Mouse (Mus musculus): ENCODE data around the gene Hoxb3. TPM values are rescaled to one million over a fixed set of nuclear protein-coding genes. Genes with fewer than 3 reads are reported as not detected.

Gene Hoxb3
- polyA plus RNA-seq, 1 experiment from 2014 or later = 0.45 TPM

- H3K4me3 ChIP-seq = no peak overlapping the region
- no peaks in the 10 kb centered on the region for H3K36me3 ChIP-seq
- peaks cover 93% of the 10 kb centered on the region for H3K27me3 ChIP-seq (replicated peaks)
- H3K4me2 ChIP-seq = no peak overlapping the region
- WGBS = under 1% methylated on average over 46 of the region's 49 CpGs
- no peaks in the 10 kb centered on the region for H3K9me3 ChIP-seq (replicated peaks)
- peaks cover 30% of the 10 kb centered on the region for H3K4me1 ChIP-seq (replicated peaks)
- H3K9ac ChIP-seq = no peak overlapping the region
- no peak overlapping the region for H3K27ac ChIP-seq (ENCODE audit: poor library complexity, severe bottlenecking)
- 0 out of 2 replicates have a peak, but pooled peaks have one; percentile 22 for ATAC-seq (ENCODE audit: insufficient number of reproducible peaks, low FRiP score)
These were observed 40.2 kb upstream of the Hoxb3 start for GRCm38 (mm10) chr11:96282795-96283430.

- Histone ChIP-seq H3K4me1 (replicated peaks) (peaks cover 30% of the 10 kb centered on the region), H3K27ac (ENCODE audit: poor library complexity, severe bottlenecking) (no peak overlapping the region), H3K9ac (no peak overlapping the region), H3K4me3 (peak overlapping the region; percentile 40), H3K9me3 (replicated peaks) (no peaks in the 10 kb centered on the region), H3K36me3 (no peaks in the 10 kb centered on the region), H3K4me2 (peak overlapping the region; percentile 70), H3K27me3 (replicated peaks) (peaks cover 97% of the 10 kb centered on the region)
- under 1% methylated on average over 43 of the region's 49 CpGs for WGBS
- 0 out of 2 replicates have a peak, but pooled peaks have one; percentile 33 for ATAC-seq (ENCODE audit: insufficient number of reproducible peaks, low FRiP score)
These were observed 38.9 kb upstream of the Hoxb3 start for GRCm38 (mm10) chr11:96284041-96284749.

DNA sequence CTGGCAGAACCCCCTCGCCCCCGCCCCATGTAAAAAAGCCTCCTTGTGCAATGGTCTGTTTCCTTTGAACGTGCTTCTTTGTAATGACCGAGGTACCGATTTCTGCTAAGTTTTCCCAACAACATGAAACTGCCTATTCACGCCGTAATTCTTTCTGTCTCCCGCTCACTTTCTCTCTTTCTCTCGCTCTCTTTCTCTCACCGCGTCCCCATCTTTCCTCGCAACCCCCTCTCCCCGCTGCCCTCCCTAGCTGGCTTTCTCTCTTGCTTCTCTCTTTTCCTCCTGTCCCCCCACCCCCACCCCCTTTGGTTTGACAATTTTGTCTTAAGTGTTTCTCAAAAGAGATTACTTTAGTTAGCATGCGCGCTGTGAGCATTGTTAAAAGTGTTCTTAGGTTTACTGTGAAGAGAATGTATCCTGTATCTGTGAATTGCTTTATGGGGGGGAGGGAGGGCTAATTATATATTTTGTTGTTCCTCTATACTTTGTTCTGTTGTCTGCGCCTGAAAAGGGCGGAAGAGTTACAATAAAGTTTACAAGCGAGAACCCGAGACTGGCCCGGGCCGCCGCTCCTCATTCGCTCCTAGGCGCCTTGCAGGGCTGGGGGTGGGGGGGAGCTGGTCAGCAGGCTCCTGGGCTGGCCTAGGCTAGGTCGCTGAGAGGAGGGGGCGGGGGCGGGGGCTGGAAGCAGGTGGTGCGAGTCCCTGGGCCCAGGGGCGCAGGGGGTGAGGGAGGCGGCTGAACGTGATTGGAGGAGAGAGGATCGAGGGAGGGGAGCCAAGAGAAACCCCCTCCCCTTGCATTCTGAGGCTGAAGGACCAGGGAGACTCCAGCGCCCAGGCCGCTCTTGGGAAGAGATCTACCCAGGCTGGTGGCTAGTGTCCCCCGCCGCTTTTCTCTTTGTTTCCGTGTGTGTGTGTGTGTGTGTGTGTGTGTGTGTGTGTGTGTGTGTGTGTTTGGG lies 38.1 kb upstream of the Hoxb3 start:
- no peak overlapping the region for H3K9ac ChIP-seq
- no peak overlapping the region for H3K27ac ChIP-seq (ENCODE audit: poor library complexity, severe bottlenecking)

GRCm38 (mm10) chr11:96285771-96286738 lies 37.1 kb upstream of the Hoxb3 start, which contains the start of gene Hoxb7:
Gene Hoxb7, plus strand, starts transcription at chr11:96286623.
- Histone ChIP-seq H3K27ac (ENCODE audit: poor library complexity, severe bottlenecking) (no peak within 1 kb of the TSS), H3K4me1 (replicated peaks) (peaks cover 30% of the 10 kb centered on the region), H3K9me3 (replicated peaks) (no peaks in the 10 kb centered on the region), H3K27me3 (replicated peaks) (peaks cover 98% of the 10 kb centered on the region), H3K9ac (no peak within 1 kb of the TSS), H3K4me2 (peak within 1 kb of the TSS; percentile 42), H3K36me3 (no peaks in the 10 kb centered on the region), H3K4me3 (peak within 1 kb of the TSS; percentile 15)
- 2% methylated on average over 43 of the region's 43 CpGs for WGBS
- no peak for ATAC-seq (ENCODE audit: insufficient number of reproducible peaks, low FRiP score)

More for the DNA sequence above, 38.1 kb upstream of the Hoxb3 start:
- Histone ChIP-seq H3K4me2 (peak overlapping the region; percentile 70), H3K36me3 (no peaks in the 10 kb centered on the region), H3K4me1 (replicated peaks) (peaks cover 30% of the 10 kb centered on the region), H3K4me3 (peak overlapping the region; percentile 40), H3K27me3 (replicated peaks) (peaks cover 97% of the 10 kb centered on the region), H3K9me3 (replicated peaks) (no peaks in the 10 kb centered on the region)
- under 1% methylated on average over 34 of the region's 37 CpGs for WGBS
- ATAC-seq (ENCODE audit: insufficient number of reproducible peaks, low FRiP score) = no peak

DNA sequence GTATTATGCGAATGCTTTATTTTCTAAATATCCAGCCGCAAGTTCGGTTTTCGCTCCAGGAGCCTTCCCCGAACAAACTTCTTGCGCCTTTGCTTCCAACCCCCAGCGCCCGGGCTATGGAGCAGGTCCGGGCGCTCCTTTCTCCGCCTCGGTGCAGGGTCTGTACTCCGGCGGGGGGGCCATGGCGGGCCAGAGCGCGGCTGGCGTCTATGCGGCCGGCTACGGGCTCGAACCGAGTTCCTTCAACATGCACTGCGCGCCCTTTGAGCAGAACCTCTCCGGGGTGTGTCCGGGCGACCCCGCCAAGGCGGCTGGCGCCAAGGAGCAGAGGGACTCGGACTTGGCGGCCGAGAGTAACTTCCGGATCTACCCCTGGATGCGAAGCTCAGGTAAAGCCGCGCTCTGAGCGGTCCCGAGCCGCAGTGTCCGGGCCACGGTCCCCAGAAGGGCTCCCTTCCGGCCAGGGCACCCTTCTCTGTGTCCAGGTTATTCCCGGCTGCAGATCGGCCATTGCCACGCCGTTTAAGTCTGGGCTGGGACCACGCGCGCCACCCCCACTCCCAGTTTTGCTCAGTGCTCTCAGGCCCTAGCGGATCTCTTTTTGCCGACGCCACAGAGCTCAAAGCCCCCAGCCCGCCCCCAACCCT lies 36.3 kb upstream of the Hoxb3 start:
- Histone ChIP-seq H3K4me1 (replicated peaks) (peaks cover 30% of the 10 kb centered on the region), H3K9me3 (replicated peaks) (no peaks in the 10 kb centered on the region), H3K27ac (ENCODE audit: poor library complexity, severe bottlenecking) (no peak overlapping the region), H3K36me3 (no peaks in the 10 kb centered on the region), H3K4me3 (peak overlapping the region; percentile 15), H3K4me2 (peak overlapping the region; percentile 42), H3K27me3 (replicated peaks) (peaks cover 97% of the 10 kb centered on the region), H3K9ac (no peak overlapping the region)
- no peak for ATAC-seq (ENCODE audit: insufficient number of reproducible peaks, low FRiP score)
- WGBS = under 1% methylated on average over 55 of the region's 55 CpGs

- H3K36me3 ChIP-seq = no peaks in the 10 kb centered on the region
- no peak overlapping the region for H3K4me2 ChIP-seq
- H3K9ac ChIP-seq = no peak overlapping the region
- ATAC-seq (ENCODE audit: insufficient number of reproducible peaks, low FRiP score) = no peak
- H3K9me3 ChIP-seq (replicated peaks) = no peaks in the 10 kb centered on the region
- H3K4me3 ChIP-seq = 0 out of 2 replicates have a peak overlapping the region, but pooled peaks have one; percentile 15
- no peak overlapping the region for H3K27ac ChIP-seq (ENCODE audit: poor library complexity, severe bottlenecking)
- peaks cover 97% of the 10 kb centered on the region for H3K27me3 ChIP-seq (replicated peaks)
- H3K4me1 ChIP-seq (replicated peaks) = peaks cover 30% of the 10 kb centered on the region
- 2% methylated on average over 9 of the region's 9 CpGs for WGBS
These were observed 35.7 kb upstream of the Hoxb3 start for GRCm38 (mm10) chr11:96287411-96287810.

DNA sequence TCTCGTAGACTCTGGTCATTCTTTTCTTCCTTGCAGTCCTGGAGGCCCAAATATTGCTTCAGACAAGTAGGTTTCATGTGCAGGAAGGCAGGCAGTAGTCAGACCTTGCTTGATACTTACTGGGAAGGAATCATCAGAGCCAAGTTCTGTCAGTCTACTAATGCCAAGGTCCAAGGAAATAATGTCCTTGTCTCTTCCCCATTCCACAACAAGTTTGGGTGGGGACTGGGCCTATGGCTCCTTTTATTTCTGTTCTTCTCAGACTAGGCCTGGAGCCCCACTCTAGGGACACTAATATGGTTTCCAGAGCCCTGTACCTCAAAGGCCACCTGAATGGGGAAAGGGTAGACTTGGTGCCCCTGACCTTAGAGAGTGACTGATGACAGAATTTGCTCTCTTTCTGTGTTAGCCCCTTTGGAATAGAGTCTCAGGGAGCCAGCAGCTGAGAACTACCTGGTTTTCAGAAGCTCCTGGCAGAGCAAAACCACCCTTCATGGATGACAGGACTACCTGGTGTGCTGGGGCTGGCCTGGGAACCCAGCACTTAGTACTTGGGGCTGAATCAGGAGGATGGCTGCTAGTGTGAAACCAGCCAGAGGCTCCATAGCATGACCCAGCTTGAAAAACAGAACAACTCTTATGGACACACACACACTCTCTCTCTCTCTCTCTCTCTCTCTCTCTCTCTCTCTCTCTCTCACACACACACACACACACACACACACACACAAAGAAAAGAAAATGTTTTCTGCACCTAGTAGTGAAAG lies 34.5 kb upstream of the Hoxb3 start:
- H3K4me1 ChIP-seq (replicated peaks) = peaks cover 30% of the 10 kb centered on the region
- no peak overlapping the region for H3K27ac ChIP-seq (ENCODE audit: poor library complexity, severe bottlenecking)
- H3K9ac ChIP-seq = no peak overlapping the region
- H3K27me3 ChIP-seq (replicated peaks) = peaks cover 97% of the 10 kb centered on the region
- H3K4me3 ChIP-seq = no peak overlapping the region
- no peak for ATAC-seq (ENCODE audit: insufficient number of reproducible peaks, low FRiP score)
- no peaks in the 10 kb centered on the region for H3K36me3 ChIP-seq
- H3K4me2 ChIP-seq = no peak overlapping the region
- H3K9me3 ChIP-seq (replicated peaks) = no peaks in the 10 kb centered on the region
- 8% methylated on average over 1 of the region's 1 CpGs for WGBS

- 3% methylated on average over 21 of the region's 21 CpGs for WGBS
- Histone ChIP-seq H3K4me3 (no peak overlapping the region), H3K27ac (ENCODE audit: poor library complexity, severe bottlenecking) (no peak overlapping the region), H3K36me3 (no peaks in the 10 kb centered on the region), H3K4me2 (no peak overlapping the region), H3K4me1 (replicated peaks) (peaks cover 23% of the 10 kb centered on the region), H3K27me3 (replicated peaks) (peaks cover 97% of the 10 kb centered on the region), H3K9ac (no peak overlapping the region), H3K9me3 (replicated peaks) (no peaks in the 10 kb centered on the region)
- ATAC-seq (ENCODE audit: insufficient number of reproducible peaks, low FRiP score) = no peak
These were observed 33.8 kb upstream of the Hoxb3 start for GRCm38 (mm10) chr11:96289293-96289692.

GRCm38 (mm10) chr11:96289837-96290236 lies 33.3 kb upstream of the Hoxb3 start:
- no peak overlapping the region for H3K9ac ChIP-seq
- 10% methylated on average over 6 of the region's 6 CpGs for WGBS
- peaks cover 20% of the 10 kb centered on the region for H3K4me1 ChIP-seq (replicated peaks)

More at GRCm38 (mm10) chr11:96289837-96290236, 33.3 kb upstream of the Hoxb3 start:
- Histone ChIP-seq H3K27me3 (replicated peaks) (peaks cover 97% of the 10 kb centered on the region), H3K4me3 (no peak overlapping the region), H3K4me2 (no peak overlapping the region), H3K9me3 (replicated peaks) (no peaks in the 10 kb centered on the region), H3K36me3 (no peaks in the 10 kb centered on the region), H3K27ac (ENCODE audit: poor library complexity, severe bottlenecking) (no peak overlapping the region)
- ATAC-seq (ENCODE audit: insufficient number of reproducible peaks, low FRiP score) = no peak
